Comparison of ENCODE assay signal across 15 mouse cellular contexts in the genomic region with DNA sequence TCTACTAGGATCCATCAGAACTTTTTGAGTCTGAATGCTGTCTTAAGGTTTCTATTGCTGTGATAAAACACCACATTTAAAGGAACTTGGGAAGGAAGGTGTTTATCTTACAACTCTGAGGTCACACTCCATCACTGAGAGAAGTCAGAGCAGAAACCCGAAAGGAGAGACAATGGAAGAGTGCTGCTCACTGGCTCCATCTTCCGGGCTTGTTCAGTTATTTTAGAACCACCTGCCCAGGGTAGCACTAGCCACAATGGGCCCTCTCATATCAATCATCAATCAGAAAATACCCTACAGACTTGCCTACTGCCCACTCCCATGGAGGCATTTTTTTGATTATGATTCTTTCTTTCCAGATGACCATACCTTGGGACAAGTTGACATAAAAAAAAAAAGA. TPM values are rescaled to one million over a fixed set of nuclear protein-coding genes. Genes with fewer than 3 reads are reported as not detected.
DNase-seq lines count a peak whose midpoint lies in the region; ATAC-seq and TF ChIP-seq lines count a peak whose summit lies in the region.
"Had no signal": no experiment of that assay in that cellular context is flagged by ENCODE, and none has a peak within 500 bp of the region (broad histone marks: within the 10 kb centered on the region; RNA-seq: fewer than 3 reads in every experiment).

No protein-coding gene starts in this region.

- 42% methylated on average over 2 of the region's 2 CpGs for WGBS in liver, embryonic 11.5 days

- in situ Hi-C loops in CH12.LX (cut with MboI; ENCODE audit: low pct_ligation_motif_present, low pct_unique_long_range_greater_than_20kb, low sequenced_read_pairs), result no loop called here

- ATAC-seq in liver, embryonic 11.5 days (replicated peaks; ENCODE audit: low FRiP score), result peak; percentile 38; the same call in 1 of the 2 replicates

- dilution Hi-C loops in CH12.LX (cut with MboI; ENCODE audit: extremely low pct_ligation_motif_present, extremely low pct_unique_long_range_greater_than_20kb, low sequenced_read_pairs), result no loop called here

- peak; percentile 55 for TF ChIP-seq RAD21 in CH12.LX (IDR thresholded peaks at IDR 0.05; ENCODE audit: low read depth, low read length)

- no peak for DNase-seq in liver, embryonic 11.5 days (ENCODE audit: low spot score)
- DNase-seq in liver, result no peak
- DNase-seq in CH12.LX (ENCODE audit: extremely low read depth), result peak; percentile 81
- peak; percentile 62 for DNase-seq in ZHBTc4 (ENCODE audit: low read depth, low spot score)
- DNase-seq in naive thymus-derived CD4-positive, alpha-beta T cell, adult 2 months (ENCODE audit: low read depth), result peak; percentile 29
- no peak for DNase-seq in left cerebral cortex, adult 8-10 months (ENCODE audit: low spot score in 2 of 2)
- no peak for DNase-seq in cerebellum, adult 8-10 months
- DNase-seq: cerebellum, adult 18-20 months; gastrocnemius, postnatal 25 days; kidney, adult 11 months; retina, postnatal 1 day had no signal

- TF ChIP-seq EP300 in CH12.LX (IDR thresholded peaks at IDR 0.05; ENCODE audit: low read length), result no peak

- TF ChIP-seq POLR2A in CH12.LX (IDR thresholded peaks at IDR 0.05; ENCODE audit: low read depth, low read length), result peak; percentile 9; the same call in 1 of the 2 replicates

- no peak overlapping the region for H3K4me2 ChIP-seq in liver, embryonic 11.5 days
- 0 out of 2 replicates have a peak overlapping the region, but pooled peaks have one; percentile 29 for H3K4me2 ChIP-seq in CH12.LX (ENCODE audit: insufficient read depth, low read depth, poor library complexity, severe bottlenecking)
- H3K4me2 ChIP-seq: heart, embryonic 12.5 days; liver, embryonic 15.5 days had no signal

- H3K27me3 ChIP-seq in liver, embryonic 11.5 days (replicated peaks; ENCODE audit: control insufficient read depth, insufficient read depth, low read length), result no peaks in the 10 kb centered on the region
- no peaks in the 10 kb centered on the region for H3K27me3 ChIP-seq in CH12.LX (replicated peaks)
- H3K27me3 ChIP-seq: heart, embryonic 12.5 days; liver, embryonic 15.5 days had no signal

- TF ChIP-seq CTCF in CH12.LX (conservative IDR thresholded peaks at IDR 0.05 in 1 of 2, IDR thresholded peaks at IDR 0.05 in 1 of 2; ENCODE audit: low read depth in 2 of 2, low read length in 2 of 2), result peak; percentile 37 to 72; a peak in 3 of 4 replicates

- H3K9me3 ChIP-seq in liver, embryonic 11.5 days (ENCODE audit: control insufficient read depth, low read length), result no peaks in the 10 kb centered on the region
- H3K9me3 ChIP-seq in CH12.LX (replicated peaks; ENCODE audit: low read length), result no peaks in the 10 kb centered on the region
- H3K9me3 ChIP-seq: heart, embryonic 12.5 days; hindbrain, embryonic 10.5 days; liver, embryonic 15.5 days had no signal

- no peaks in the 10 kb centered on the region; the same call in 1 of the 2 replicates for H3K36me3 ChIP-seq in liver, embryonic 11.5 days (ENCODE audit: control insufficient read depth, insufficient read depth, low read length)
- H3K36me3 ChIP-seq in CH12.LX (replicated peaks in 1 of 2; ENCODE audit: control insufficient read depth in 1 of 2, insufficient read depth in 1 of 2, low read length in 1 of 2), result peaks cover 2 to 9% of the 10 kb centered on the region in 2 experiments

- H3K79me2 ChIP-seq in CH12.LX (replicated peaks; ENCODE audit: control insufficient read depth, extremely low read depth, insufficient read depth, poor library complexity, severe bottlenecking), result peaks cover 70% of the 10 kb centered on the region

- peaks cover 10% of the 10 kb centered on the region; the same call in 1 of the 2 replicates for H3K4me1 ChIP-seq in liver, embryonic 11.5 days (replicated peaks; ENCODE audit: control insufficient read depth, insufficient read depth, low read length)
- peaks cover 6 to 63% of the 10 kb centered on the region in 2 experiments for H3K4me1 ChIP-seq in CH12.LX (ENCODE audit: control insufficient read depth in 1 of 2, insufficient read depth in 2 of 2)
- H3K4me1 ChIP-seq: hindbrain, embryonic 10.5 days had no signal

- H3K9ac ChIP-seq in liver, embryonic 11.5 days (ENCODE audit: low read depth, low read length), result no peak overlapping the region
- no peak overlapping the region for H3K9ac ChIP-seq in CH12.LX (ENCODE audit: insufficient read depth, low read depth)
- H3K9ac ChIP-seq: heart, embryonic 12.5 days; liver, embryonic 15.5 days had no signal

- no peak overlapping the region for H3K27ac ChIP-seq in liver, embryonic 11.5 days (ENCODE audit: low read depth, low read length)
- no peak overlapping the region for H3K27ac ChIP-seq in CH12.LX (ENCODE audit: insufficient read depth, low read depth)
- H3K27ac ChIP-seq: hindbrain, embryonic 10.5 days; liver, embryonic 15.5 days had no signal

- H3K4me3 ChIP-seq in liver, embryonic 11.5 days (ENCODE audit: low read depth, low read length), result no peak overlapping the region
- H3K4me3 ChIP-seq in CH12.LX (replicated peaks in 1 of 3; ENCODE audit: low read depth in 2 of 3, low read length in 2 of 3, poor library complexity in 1 of 3), result no peak overlapping the region
- H3K4me3 ChIP-seq: erythroblast, embryonic 14.5 days; heart, embryonic 12.5 days; hindbrain, embryonic 10.5 days; liver, embryonic 15.5 days had no signal

TF ChIP-seq in CH12.LX, 34 proteins besides CTCF, POLR2A, EP300 and RAD21:
- TF ChIP-seq MAFK (IDR thresholded peaks at IDR 0.05; ENCODE audit: insufficient replicate concordance, low read length) (no peak), SMC3 (IDR thresholded peaks at IDR 0.05; ENCODE audit: low read depth, low read length) (peak; percentile 71)
TF ChIP-seq in CH12.LX: peak in this region for 1.

RNA-seq across cellular contexts. Expression of gene Lnpep, which starts 41.0 kb away (rescaled TPM):
- 6.6 and 6.8 TPM in 2 replicates for polyA plus RNA-seq in liver, embryonic 11.5 days (2014; fragmentation: Nextera tagmentation; extraction: Ambion mirVana)
- 34.6 and 36.5 TPM in 2 replicates for total RNA-seq in CH12.LX (2012; rRNA removed)
- 33.6 and 36.6 TPM in 2 replicates for total RNA-seq in CH12.LX (2014; rRNA removed)
- 19.1 and 40.8 TPM in 2 replicates for polyA plus RNA-seq in CH12.LX (2012; ENCODE audit: insufficient read length, low read depth)
- total RNA-seq in left cerebral cortex, adult 8-10 months (2022), result 100 to 1,000 TPM in 3 of 4 experiments, 10 to 100 TPM in 1; 81.4 to 115 (median 110) TPM

Comparison
In these comparisons a context has a peak if more than half of its experiments do, and no peak if none do; other contexts are left out.
1. DNase-seq: peak in CH12.LX (single experiment), ZHBTc4 (single experiment) and naive thymus-derived CD4-positive, alpha-beta T cell, adult 2 months (single experiment); none in liver, embryonic 11.5 days (single experiment), liver (single experiment), left cerebral cortex, adult 8-10 months (0 of 2) and cerebellum, adult 8-10 months (single experiment).